In the genomic region with DNA sequence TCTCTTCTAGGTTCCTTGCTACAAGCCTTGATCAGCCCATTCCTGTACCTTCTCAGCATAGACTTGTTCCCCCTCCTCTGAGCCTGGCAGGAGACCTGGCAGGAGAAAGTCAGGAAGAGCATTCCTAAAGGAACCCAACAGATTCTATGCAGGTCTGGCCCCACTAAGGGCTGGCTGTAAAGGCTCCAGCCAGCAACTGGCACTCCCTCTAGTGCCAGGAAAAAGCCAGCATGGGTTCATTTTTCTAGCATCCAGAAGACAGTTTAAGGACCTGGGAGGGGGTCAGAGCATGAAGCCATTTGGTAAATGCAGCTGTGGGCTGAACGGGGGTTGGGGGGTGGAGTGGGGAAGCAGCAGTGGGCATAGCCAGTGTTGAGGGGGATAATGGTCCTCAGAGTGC, we compare ENCODE assay signal across 17 mouse cellular contexts.
DNase-seq lines count a peak whose midpoint lies in the region; ATAC-seq and TF ChIP-seq lines count a peak whose summit lies in the region.
"Had no signal": no experiment of that assay in that cellular context is flagged by ENCODE, and none has a peak within 500 bp of the region (broad histone marks: within the 10 kb centered on the region; RNA-seq: fewer than 3 reads in every experiment).

No protein-coding gene starts in this region.

- no peak overlapping the region for H3K4me2 ChIP-seq in kidney, postnatal 0 days (ENCODE audit: low read length)
- H3K4me2 ChIP-seq in midbrain, embryonic 13.5 days (replicated peaks): no peak overlapping the region
- no peak overlapping the region for H3K4me2 ChIP-seq in midbrain, embryonic 11.5 days
- H3K4me2 ChIP-seq in midbrain, postnatal 0 days (ENCODE audit: low read depth, low read length, poor library complexity, severe bottlenecking): no peak overlapping the region
- H3K4me2 ChIP-seq: heart, embryonic 15.5 days; limb, embryonic 13.5 days; neural tube, embryonic 12.5 days had no signal

- no peaks in the 10 kb centered on the region for H3K4me1 ChIP-seq in kidney, postnatal 0 days (replicated peaks; ENCODE audit: insufficient read depth, low read length)
- H3K4me1 ChIP-seq in midbrain, embryonic 13.5 days (replicated peaks): peaks cover 55% of the 10 kb centered on the region
- H3K4me1 ChIP-seq in midbrain, embryonic 11.5 days (ENCODE audit: control insufficient read depth, insufficient read depth, low read length): peaks cover 30% of the 10 kb centered on the region
- no peaks in the 10 kb centered on the region; the same call in 1 of the 2 replicates for H3K4me1 ChIP-seq in midbrain, postnatal 0 days (ENCODE audit: insufficient read depth, low read length)

- H3K27ac ChIP-seq in gastrocnemius, adult 2 months: peak overlapping the region; percentile 81
- no peak overlapping the region for H3K27ac ChIP-seq in kidney, postnatal 0 days
- H3K27ac ChIP-seq in midbrain, embryonic 13.5 days: no peak overlapping the region
- no peak overlapping the region for H3K27ac ChIP-seq in midbrain, embryonic 11.5 days (ENCODE audit: low read depth, low read length)
- H3K27ac ChIP-seq in midbrain, postnatal 0 days (ENCODE audit: low read depth, low read length): no peak overlapping the region
- H3K27ac ChIP-seq: heart, embryonic 15.5 days; limb, embryonic 13.5 days; liver, embryonic 14.5 days; neural tube, embryonic 12.5 days had no signal

- H3K9me3 ChIP-seq in kidney, postnatal 0 days (replicated peaks; ENCODE audit: low read length): no peaks in the 10 kb centered on the region
- H3K9me3 ChIP-seq in midbrain, embryonic 13.5 days: no peaks in the 10 kb centered on the region
- H3K9me3 ChIP-seq in midbrain, embryonic 11.5 days (ENCODE audit: control insufficient read depth, low read length): no peaks in the 10 kb centered on the region
- no peaks in the 10 kb centered on the region for H3K9me3 ChIP-seq in midbrain, postnatal 0 days (ENCODE audit: low read length)
- H3K9me3 ChIP-seq: heart, embryonic 15.5 days; limb, embryonic 13.5 days; neural tube, embryonic 12.5 days had no signal

- no peaks in the 10 kb centered on the region for H3K27me3 ChIP-seq in kidney, postnatal 0 days (ENCODE audit: insufficient read depth, low read length)
- H3K27me3 ChIP-seq in midbrain, embryonic 13.5 days: no peaks in the 10 kb centered on the region
- H3K27me3 ChIP-seq in midbrain, embryonic 11.5 days (ENCODE audit: control insufficient read depth, insufficient read depth, low read length): no peaks in the 10 kb centered on the region
- no peaks in the 10 kb centered on the region for H3K27me3 ChIP-seq in midbrain, postnatal 0 days (ENCODE audit: insufficient read depth, low read length)
- H3K27me3 ChIP-seq: heart, embryonic 15.5 days; neural tube, embryonic 12.5 days had no signal

- no peak overlapping the region for H3K4me3 ChIP-seq in gastrocnemius, adult 2 months
- no peak overlapping the region for H3K4me3 ChIP-seq in kidney, postnatal 0 days (replicated peaks; ENCODE audit: low read depth, low read length)
- no peak overlapping the region for H3K4me3 ChIP-seq in midbrain, embryonic 13.5 days (replicated peaks)
- H3K4me3 ChIP-seq in midbrain, embryonic 11.5 days (ENCODE audit: low read depth, low read length): no peak overlapping the region
- no peak overlapping the region for H3K4me3 ChIP-seq in midbrain, postnatal 0 days (ENCODE audit: low read depth, low read length)
- H3K4me3 ChIP-seq: heart, embryonic 15.5 days; limb, embryonic 13.5 days; neural tube, embryonic 12.5 days had no signal

- DNase-seq in gastrocnemius, adult 2 months: no peak
- DNase-seq in gastrocnemius, postnatal 25 days: no peak
- DNase-seq in kidney, postnatal 0 days (ENCODE audit: low spot score): no peak
- DNase-seq in kidney, postnatal 36 days: no peak
- no peak for DNase-seq in midbrain, embryonic 11.5 days (ENCODE audit: low spot score, missing footprints)
- DNase-seq in midbrain, postnatal 0 days (ENCODE audit: low spot score): peak; percentile 38
- no peak for DNase-seq in right cerebral cortex, adult 18-20 months
- DNase-seq: cerebellum, adult 9-11 months; heart, adult 11 months; kidney, adult 18-20 months; kidney, postnatal 10 days; thymus, postnatal 25 days had no signal

- WGBS in kidney, postnatal 0 days: 27% methylated on average over 1 of the region's 1 CpGs
- WGBS in midbrain, embryonic 13.5 days: 28% methylated on average over 1 of the region's 1 CpGs
- 40% methylated on average over 1 of the region's 1 CpGs for WGBS in midbrain, embryonic 11.5 days
- WGBS in midbrain, postnatal 0 days: 35% methylated on average over 1 of the region's 1 CpGs

- H3K36me3 ChIP-seq in kidney, postnatal 0 days (ENCODE audit: insufficient read depth, low read length): no peaks in the 10 kb centered on the region
- H3K36me3 ChIP-seq in midbrain, embryonic 13.5 days: no peaks in the 10 kb centered on the region
- H3K36me3 ChIP-seq in midbrain, embryonic 11.5 days (ENCODE audit: control insufficient read depth, insufficient read depth, low read length): no peaks in the 10 kb centered on the region
- peaks cover under 1% of the 10 kb centered on the region; the same call in 1 of the 2 replicates for H3K36me3 ChIP-seq in midbrain, postnatal 0 days (ENCODE audit: insufficient read depth, low read length)
- H3K36me3 ChIP-seq: heart, embryonic 15.5 days; limb, embryonic 13.5 days; neural tube, embryonic 12.5 days had no signal

- ATAC-seq in kidney, postnatal 0 days (replicated peaks; ENCODE audit: low FRiP score, low read depth): no peak
- ATAC-seq in midbrain, embryonic 13.5 days: 0 out of 2 replicates have a peak, but pooled peaks have one; percentile 13
- no peak for ATAC-seq in midbrain, embryonic 11.5 days (ENCODE audit: low FRiP score)
- no peak for ATAC-seq in midbrain, postnatal 0 days (ENCODE audit: low FRiP score)

- peak; percentile 28; the same call in 1 of the 2 replicates for TF ChIP-seq CTCF in gastrocnemius, adult 2 months (IDR thresholded peaks at IDR 0.05)
- TF ChIP-seq CTCF in kidney, postnatal 0 days (IDR thresholded peaks at IDR 0.05; ENCODE audit: low read depth): peak; percentile 37; the same call in 1 of the 2 replicates
- TF ChIP-seq CTCF in midbrain, postnatal 0 days (IDR thresholded peaks at IDR 0.05): peak; percentile 59

- intact Hi-C loops in gastrocnemius, adult 2 months (cut with DNase I): no loop called here

- H3K9ac ChIP-seq in kidney, postnatal 0 days (ENCODE audit: low read depth, low read length): no peak overlapping the region
- no peak overlapping the region for H3K9ac ChIP-seq in midbrain, embryonic 13.5 days (replicated peaks)
- H3K9ac ChIP-seq in midbrain, embryonic 11.5 days (ENCODE audit: low read length): no peak overlapping the region
- no peak overlapping the region for H3K9ac ChIP-seq in midbrain, postnatal 0 days (replicated peaks; ENCODE audit: low read length, poor library complexity, severe bottlenecking)
- H3K9ac ChIP-seq: heart, embryonic 15.5 days; limb, embryonic 13.5 days; liver, embryonic 14.5 days; neural tube, embryonic 12.5 days had no signal
